Mouse (Mus musculus) midbrain, embryonic 11.5 days (tissue): ENCODE data around the gene Rbm20. TPM values are rescaled to one million over a fixed set of nuclear protein-coding genes. Genes with fewer than 3 reads are reported as not detected.

Source experiments
- ATAC-seq: fragments of 200-750 bp; cut with Nextera tagmentation; 2 replicates; pipeline ENCODE4 v1.8.0; 2017; ENCODE audit warnings: moderate TSS enrichment, moderate library complexity; ENCODE audit not compliant: low FRiP score
- DNase-seq: peaks from one replicate; pipeline ENCODE4 v3.0.0; 2015; ENCODE audit warnings: low spot score; ENCODE audit errors: missing footprints
- H3K27ac ChIP-seq: fragments of 300-500 bp; sonication (generic); 2 replicates; pipeline ENCODE4 v1.5.1; 2014; ENCODE audit warnings: low read depth, low read length
- H3K27me3 ChIP-seq: fragments of 300-500 bp; sonication (generic); 2 replicates; pipeline ENCODE4 v1.6.1; 2014; ENCODE audit warnings: mild to moderate bottlenecking, low read length, moderate library complexity, mixed read lengths; ENCODE audit not compliant: control insufficient read depth, insufficient read depth
- H3K36me3 ChIP-seq: fragments of 300-500 bp; sonication (generic); 2 replicates; pipeline ENCODE4 v1.6.1; 2014; ENCODE audit warnings: mild to moderate bottlenecking, low read length, moderate library complexity, mixed read lengths; ENCODE audit not compliant: control insufficient read depth, insufficient read depth
- H3K4me1 ChIP-seq: fragments of 300-500 bp; sonication (generic); 2 replicates; pipeline ENCODE4 v1.6.1; 2014; ENCODE audit warnings: low read length; ENCODE audit not compliant: control insufficient read depth, insufficient read depth
- H3K4me2 ChIP-seq: fragments of 300-500 bp; sonication (generic); 2 replicates; pipeline ENCODE4 v1.6.1; 2014; ENCODE audit warnings: mild to moderate bottlenecking, moderate library complexity
- H3K4me3 ChIP-seq: fragments of 300-500 bp; sonication (generic); 2 replicates; pipeline ENCODE4 v1.5.1; 2014; ENCODE audit warnings: low read depth, low read length
- H3K9ac ChIP-seq: fragments of 300-500 bp; sonication (generic); 2 replicates; pipeline ENCODE4 v1.6.1; 2014; ENCODE audit warnings: low read length
- H3K9me3 ChIP-seq: fragments of 300-500 bp; sonication (generic); 2 replicates; pipeline ENCODE4 v1.6.1; 2016; ENCODE audit warnings: low read length; ENCODE audit not compliant: control insufficient read depth
- WGBS: fragments of 180-500 bp; shearing (Covaris S2); extraction: QIAGEN DNeasy Blood & Tissue Kit; methylation state at CpG from one replicate; pipeline ENCODE4 v1.1.7; 2014; 5-methylcytosine and 5-hydroxymethylcytosine counted together
- polyA plus RNA-seq: library from polyadenylated mRNA; unstranded; fragments of >200 nt; fragmentation: Nextera tagmentation; extraction: Ambion mirVana; gene quantifications from 2 replicates; pipeline ENCODE4 v1.2.1, GENCODE M21; 2014

Gene Rbm20
- polyA plus RNA-seq, 1 experiment from 2014 or later = 1.0 TPM

DNA sequence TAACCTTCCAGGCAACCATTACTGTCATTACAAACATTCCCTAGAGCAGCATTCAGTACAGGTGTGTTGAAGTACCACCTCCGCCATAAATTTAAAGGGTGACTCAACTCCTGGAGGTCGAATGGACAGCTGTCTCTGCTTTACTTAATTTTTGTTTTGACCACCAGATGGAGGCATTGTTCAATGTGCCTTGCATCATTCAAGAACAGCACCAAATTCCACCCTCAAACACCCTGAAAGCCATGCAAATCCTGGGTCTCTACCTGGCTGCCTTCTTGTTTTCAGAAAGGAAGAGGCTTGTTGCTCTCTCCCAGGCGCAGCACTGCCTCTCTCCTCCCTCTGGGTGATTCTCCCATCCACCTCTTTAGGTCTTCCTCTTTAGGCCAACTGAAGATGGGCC is 91.4 kb downstream of the Rbm20 start:
- no peak overlapping the region for H3K9ac ChIP-seq
- no peaks in the 10 kb centered on the region for H3K4me1 ChIP-seq
- H3K36me3 ChIP-seq = no peaks in the 10 kb centered on the region
- no peaks in the 10 kb centered on the region for H3K9me3 ChIP-seq
- H3K27me3 ChIP-seq = peaks cover 8% of the 10 kb centered on the region; the same call in 1 of the 2 replicates
- ATAC-seq = no peak
- H3K4me3 ChIP-seq = no peak overlapping the region
- H3K27ac ChIP-seq = no peak overlapping the region
- 33% methylated on average over 3 of the region's 3 CpGs for WGBS
- peak; percentile 88 for DNase-seq
- no peak overlapping the region for H3K4me2 ChIP-seq

- Histone ChIP-seq H3K4me1 (no peaks in the 10 kb centered on the region), H3K4me3 (no peak overlapping the region), H3K9ac (no peak overlapping the region), H3K27ac (no peak overlapping the region), H3K36me3 (no peaks in the 10 kb centered on the region), H3K9me3 (no peaks in the 10 kb centered on the region), H3K4me2 (no peak overlapping the region), H3K27me3 (peaks cover 8% of the 10 kb centered on the region)
- peak; percentile 73 for DNase-seq
- 54% methylated on average over 11 of the region's 11 CpGs for WGBS
- ATAC-seq = peak; percentile 59
Measured at GRCm38 (mm10) chr19:53773937-53774640, 97.0 kb downstream of the Rbm20 start.

DNA sequence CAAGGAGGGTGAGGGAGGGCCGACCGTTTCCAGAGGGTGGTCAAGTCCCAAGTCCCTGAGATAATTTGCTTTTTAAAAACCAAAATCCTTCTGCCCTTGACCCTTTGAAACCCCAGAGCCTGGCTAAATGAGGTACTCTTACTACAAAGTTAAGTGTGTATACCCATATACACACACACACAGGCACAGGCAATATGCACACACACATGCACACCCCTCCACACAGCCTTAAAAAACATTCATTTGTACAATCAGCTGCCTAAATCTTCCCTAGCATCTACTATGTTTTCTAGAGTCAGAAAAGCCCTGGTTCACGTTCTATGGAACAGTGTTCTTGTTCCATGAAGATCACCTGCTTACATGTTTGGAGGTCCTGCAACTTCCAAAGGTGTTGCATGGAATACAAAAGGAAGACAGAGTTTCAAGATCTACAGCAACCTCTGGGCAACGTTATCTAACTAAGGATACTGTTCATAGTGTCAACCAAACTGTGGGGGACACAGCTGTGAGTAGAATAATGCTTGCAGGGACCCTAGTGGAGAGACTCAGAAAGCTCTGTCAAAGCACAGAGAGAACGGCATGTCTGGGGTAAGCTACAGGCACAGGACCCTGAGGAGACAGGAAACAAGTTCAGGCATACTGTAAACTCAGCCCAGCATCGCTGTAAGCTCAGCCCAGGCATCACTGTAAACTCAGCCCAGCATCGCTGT is 97.7 kb downstream of the Rbm20 start:
- Histone ChIP-seq H3K27me3 (peaks cover 12% of the 10 kb centered on the region), H3K36me3 (no peaks in the 10 kb centered on the region), H3K4me3 (no peak overlapping the region), H3K27ac (no peak overlapping the region), H3K4me1 (no peaks in the 10 kb centered on the region), H3K9ac (no peak overlapping the region), H3K4me2 (no peak overlapping the region), H3K9me3 (no peaks in the 10 kb centered on the region)
- DNase-seq = peak; percentile 80
- ATAC-seq = peak; percentile 22; the same call in 1 of the 2 replicates
- WGBS = 48% methylated on average over 6 of the region's 7 CpGs

DNA sequence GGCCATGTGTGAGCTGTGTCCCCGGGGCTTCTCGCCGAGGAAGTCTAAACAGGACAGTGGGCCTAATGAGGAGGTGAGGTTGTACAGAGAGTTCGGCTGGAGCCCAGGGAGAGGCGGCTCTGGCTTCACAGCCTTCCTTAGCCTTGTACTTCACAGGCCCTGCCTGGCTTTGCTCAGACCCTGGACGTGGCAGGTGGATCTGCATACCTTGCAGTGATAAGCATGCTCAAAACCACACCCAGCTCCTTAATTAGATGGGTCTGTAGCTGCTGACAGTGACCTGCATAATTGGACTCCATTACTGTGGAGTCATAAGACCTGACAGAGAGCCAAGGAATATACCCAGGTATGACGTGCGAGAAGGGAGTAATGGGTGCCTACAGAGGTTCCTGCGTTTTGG is 102.3 kb downstream of the Rbm20 start:
- Histone ChIP-seq H3K4me1 (no peaks in the 10 kb centered on the region), H3K27ac (no peak overlapping the region), H3K9me3 (no peaks in the 10 kb centered on the region), H3K36me3 (no peaks in the 10 kb centered on the region), H3K4me2 (no peak overlapping the region), H3K4me3 (no peak overlapping the region), H3K27me3 (peaks cover 4% of the 10 kb centered on the region), H3K9ac (no peak overlapping the region)
- peak; percentile 8 for DNase-seq
- 88% methylated on average over 9 of the region's 9 CpGs for WGBS
- ATAC-seq = no peak

- Histone ChIP-seq H3K9me3 (no peaks in the 10 kb centered on the region), H3K9ac (no peak overlapping the region), H3K27ac (no peak overlapping the region), H3K36me3 (no peaks in the 10 kb centered on the region), H3K4me2 (no peak overlapping the region), H3K27me3 (peaks cover 4% of the 10 kb centered on the region), H3K4me1 (no peaks in the 10 kb centered on the region), H3K4me3 (no peak overlapping the region)
- DNase-seq (no peak), ATAC-seq (no peak)
- 93% methylated on average over 4 of the region's 4 CpGs for WGBS
Measured at GRCm38 (mm10) chr19:53779818-53780217, 102.7 kb downstream of the Rbm20 start.

- no peaks in the 10 kb centered on the region for H3K9me3 ChIP-seq
- 76% methylated on average over 9 of the region's 9 CpGs for WGBS
Measured at GRCm38 (mm10) chr19:53780752-53781602, 103.9 kb downstream of the Rbm20 start.

DNA sequence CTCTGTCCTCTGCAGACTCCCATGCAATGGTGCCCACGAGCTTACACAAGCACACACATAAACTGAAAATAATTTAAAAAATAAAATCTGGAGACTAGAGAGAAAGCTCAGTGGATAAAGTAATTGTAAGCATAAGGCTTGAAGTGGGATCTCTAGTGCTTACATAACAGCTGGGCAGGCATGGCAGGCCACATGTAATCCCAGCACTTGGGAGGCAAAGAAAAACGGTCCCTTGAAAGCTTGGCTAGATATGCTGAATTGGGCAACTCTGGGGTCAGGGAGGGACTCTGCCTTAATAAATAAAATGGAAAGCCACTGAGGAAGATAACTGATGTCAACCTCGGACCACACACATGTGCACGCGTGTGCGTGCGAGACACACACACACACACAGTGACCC is 104.7 kb downstream of the Rbm20 start:
- no peaks in the 10 kb centered on the region for H3K4me1 ChIP-seq
- WGBS = 91% methylated on average over 7 of the region's 7 CpGs
- ATAC-seq (no peak), DNase-seq (no peak)
- H3K27ac ChIP-seq = no peak overlapping the region
- no peak overlapping the region for H3K4me2 ChIP-seq
- H3K27me3 ChIP-seq = peaks cover 4% of the 10 kb centered on the region
- no peaks in the 10 kb centered on the region for H3K9me3 ChIP-seq
- H3K36me3 ChIP-seq = no peaks in the 10 kb centered on the region
- no peak overlapping the region for H3K4me3 ChIP-seq
- no peak overlapping the region for H3K9ac ChIP-seq

More at GRCm38 (mm10) chr19:53780752-53781602, 103.9 kb downstream of the Rbm20 start:
- H3K27me3 ChIP-seq = peaks cover 4% of the 10 kb centered on the region
- DNase-seq (no peak), ATAC-seq (no peak)
- no peak overlapping the region for H3K27ac ChIP-seq
- H3K4me2 ChIP-seq = no peak overlapping the region
- no peaks in the 10 kb centered on the region for H3K4me1 ChIP-seq
- no peak overlapping the region for H3K9ac ChIP-seq
- H3K36me3 ChIP-seq = no peaks in the 10 kb centered on the region
- no peak overlapping the region for H3K4me3 ChIP-seq

DNA sequence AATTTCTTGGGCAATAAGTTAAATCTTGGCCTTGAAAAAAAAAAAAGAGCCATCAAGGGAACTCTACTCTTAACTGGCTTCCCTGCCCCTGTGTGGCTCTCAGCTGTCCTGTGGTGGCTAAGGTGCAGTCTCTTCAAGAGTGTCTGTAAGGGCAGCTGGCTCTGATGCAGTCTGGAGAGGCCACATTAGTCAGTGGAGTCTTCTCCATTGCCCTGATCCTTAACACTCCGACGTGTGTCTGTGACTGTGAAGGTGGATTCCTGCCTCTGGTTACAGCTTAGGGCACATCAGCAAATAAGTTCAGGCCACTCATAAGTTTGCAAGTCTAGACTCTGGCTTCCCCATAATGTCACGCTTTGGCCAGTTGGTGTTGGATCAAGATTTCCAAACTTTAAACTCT is 108.2 kb downstream of the Rbm20 start:
- H3K27ac ChIP-seq = no peak overlapping the region
- no peak overlapping the region for H3K4me3 ChIP-seq
- no peak overlapping the region for H3K4me2 ChIP-seq
- no peaks in the 10 kb centered on the region for H3K27me3 ChIP-seq
- 92% methylated on average over 3 of the region's 3 CpGs for WGBS
- ATAC-seq (no peak), DNase-seq (no peak)
- no peak overlapping the region for H3K9ac ChIP-seq
- H3K36me3 ChIP-seq = no peaks in the 10 kb centered on the region
- H3K4me1 ChIP-seq = no peaks in the 10 kb centered on the region
- H3K9me3 ChIP-seq = no peaks in the 10 kb centered on the region

- Histone ChIP-seq H3K27me3 (no peaks in the 10 kb centered on the region), H3K4me1 (no peaks in the 10 kb centered on the region), H3K9me3 (no peaks in the 10 kb centered on the region), H3K4me3 (no peak overlapping the region), H3K36me3 (no peaks in the 10 kb centered on the region), H3K9ac (no peak overlapping the region), H3K4me2 (no peak overlapping the region), H3K27ac (no peak overlapping the region)
- ATAC-seq = no peak
- DNase-seq = peak; percentile 72
- WGBS = 75% methylated on average over 2 of the region's 2 CpGs
Measured at GRCm38 (mm10) chr19:53786239-53786638, 109.1 kb downstream of the Rbm20 start.
